Mouse (Mus musculus): ENCODE measurements around the gene Isg20l2.

- TF ChIP-seq POLR2A (IDR thresholded peaks at IDR 0.05; ENCODE audit: insufficient read length, low read depth) = no peak
- TF ChIP-seq POLR2AphosphoS2 (IDR thresholded peaks at IDR 0.05; ENCODE audit: insufficient read length, low read depth) = no peak
- TF ChIP-seq E2F4 (IDR thresholded peaks at IDR 0.05; ENCODE audit: insufficient read depth) = no peak
- TF ChIP-seq USF1 (IDR thresholded peaks at IDR 0.05; ENCODE audit: low read depth) = no peak
- TF ChIP-seq CEBPB (IDR thresholded peaks at IDR 0.05; ENCODE audit: insufficient read depth, poor library complexity, severe bottlenecking) = no peak
These were observed 45.3 kb upstream of the Isg20l2 start for GRCm38 (mm10) chr3:87884708-87885251.
